Mouse (Mus musculus) forebrain, embryonic 16.5 days (tissue): Measurements from ENCODE around the gene Ptges3. TPM values are rescaled to one million over a fixed set of nuclear protein-coding genes. Genes with fewer than 3 reads are reported as not detected.
"Not testable (repeated sequence)": the region's sequence is repeated elsewhere in the genome, so short reads cannot be mapped to it uniquely, and the experiment has no call there.

Source experiments
- ATAC-seq: fragments of 200-750 bp; cut with Nextera tagmentation; 2 replicates; pipeline ENCODE4 v1.8.0; 2017; ENCODE audit warnings: mild to moderate bottlenecking, moderate library complexity
- H3K27ac ChIP-seq: fragments of 300-500 bp; sonication (generic); 2 replicates; pipeline ENCODE4 v1.5.1; 2014; ENCODE audit warnings: low read length, control low read depth
- H3K27me3 ChIP-seq: fragments of 300-500 bp; sonication (generic); replicated peaks from 2 replicates; pipeline ENCODE4 v1.6.1; 2014; ENCODE audit warnings: low read length; ENCODE audit not compliant: control insufficient read depth, insufficient read depth
- H3K36me3 ChIP-seq: fragments of 300-500 bp; sonication (generic); 2 replicates; pipeline ENCODE4 v1.6.1; 2014; ENCODE audit not compliant: control insufficient read depth, insufficient read depth
- H3K4me1 ChIP-seq: fragments of 300-500 bp; sonication (generic); replicated peaks from 2 replicates; pipeline ENCODE4 v1.6.1; 2014; ENCODE audit warnings: low read length; ENCODE audit not compliant: control insufficient read depth, insufficient read depth
- H3K4me2 ChIP-seq: fragments of 300-500 bp; sonication (generic); 2 replicates; pipeline ENCODE4 v1.6.1; 2014; ENCODE audit warnings: mild to moderate bottlenecking, low read length, control low read depth
- H3K4me3 ChIP-seq: fragments of 300-500 bp; sonication (generic); replicated peaks from 2 replicates; pipeline ENCODE4 v1.5.1; 2014; ENCODE audit warnings: mild to moderate bottlenecking, low read length, control low read depth
- H3K9ac ChIP-seq: fragments of 300-500 bp; sonication (generic); replicated peaks from 2 replicates; pipeline ENCODE4 v1.6.1; 2014; ENCODE audit warnings: low read depth, low read length, control low read depth
- H3K9me3 ChIP-seq: fragments of 300-500 bp; sonication (generic); 2 replicates; pipeline ENCODE4 v1.6.1; 2016; ENCODE audit warnings: low read length; ENCODE audit not compliant: control insufficient read depth
- WGBS: fragments of 180-500 bp; shearing (Covaris S2); extraction: QIAGEN DNeasy Blood & Tissue Kit; methylation state at CpG from one replicate; pipeline ENCODE4 v1.1.7; 2014; 5-methylcytosine and 5-hydroxymethylcytosine counted together
- polyA plus RNA-seq: library from polyadenylated mRNA; unstranded; fragments of >200 nt; fragmentation: Nextera tagmentation; extraction: Ambion mirVana; gene quantifications from 2 replicates; pipeline ENCODE4 v1.2.1, GENCODE M21; 2015

Ptges3 gene
- polyA plus RNA-seq, 1 experiment from 2014 or later = 395 TPM

DNA sequence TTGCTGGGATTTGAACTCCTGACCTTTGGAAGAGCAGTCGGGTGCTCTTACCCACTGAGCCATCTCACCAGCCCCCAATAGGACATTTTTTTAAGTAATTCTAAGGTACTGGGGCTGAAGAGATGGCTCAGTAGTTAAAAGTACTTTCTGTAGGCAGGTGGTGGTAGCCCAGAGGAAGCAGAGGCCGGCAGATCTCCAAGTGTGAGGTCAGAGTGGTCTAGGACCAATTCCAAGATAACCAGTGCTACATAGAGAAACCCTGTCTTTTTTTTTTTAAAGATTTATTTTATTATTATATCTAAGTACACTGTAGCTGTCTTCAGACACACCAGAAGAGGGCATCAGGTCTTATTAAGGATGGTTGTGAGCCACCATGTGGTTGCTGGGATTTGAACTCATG is 28.5 kb downstream of the Ptges3 start:
- not testable (repeated sequence) for H3K9me3 ChIP-seq, H3K27ac ChIP-seq, H3K4me2 ChIP-seq, ATAC-seq, H3K27me3 ChIP-seq, H3K9ac ChIP-seq, H3K4me3 ChIP-seq
- WGBS = 92% methylated on average over 2 of the region's 2 CpGs
- peaks cover 45% of the 10 kb centered on the region for H3K36me3 ChIP-seq
- peaks cover 33% of the 10 kb centered on the region for H3K4me1 ChIP-seq

DNA sequence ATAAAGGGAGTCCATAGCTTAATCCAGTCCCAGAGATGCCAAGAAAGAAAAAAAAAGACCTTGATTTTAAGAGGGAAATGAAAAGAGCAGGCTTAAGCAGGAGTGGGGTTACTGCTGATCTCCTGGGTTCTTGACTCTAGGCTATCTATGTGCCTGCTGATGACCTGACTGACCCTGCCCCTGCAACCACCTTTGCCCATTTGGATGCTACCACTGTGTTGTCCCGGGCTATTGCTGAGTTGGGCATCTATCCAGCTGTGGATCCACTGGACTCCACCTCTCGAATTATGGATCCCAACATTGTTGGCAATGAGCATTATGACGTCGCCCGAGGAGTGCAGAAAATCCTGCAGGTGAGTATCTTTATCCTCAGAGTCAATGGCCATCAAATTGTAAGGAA is 29.4 kb downstream of the Ptges3 start:
- Histone ChIP-seq H3K4me3 (no peak overlapping the region), H3K36me3 (peaks cover 45% of the 10 kb centered on the region), H3K9ac (no peak overlapping the region), H3K27me3 (no peaks in the 10 kb centered on the region), H3K27ac (no peak overlapping the region), H3K4me2 (no peak overlapping the region), H3K4me1 (peaks cover 33% of the 10 kb centered on the region), H3K9me3 (no peaks in the 10 kb centered on the region)
- no peak for ATAC-seq
- 89% methylated on average over 5 of the region's 5 CpGs for WGBS

DNA sequence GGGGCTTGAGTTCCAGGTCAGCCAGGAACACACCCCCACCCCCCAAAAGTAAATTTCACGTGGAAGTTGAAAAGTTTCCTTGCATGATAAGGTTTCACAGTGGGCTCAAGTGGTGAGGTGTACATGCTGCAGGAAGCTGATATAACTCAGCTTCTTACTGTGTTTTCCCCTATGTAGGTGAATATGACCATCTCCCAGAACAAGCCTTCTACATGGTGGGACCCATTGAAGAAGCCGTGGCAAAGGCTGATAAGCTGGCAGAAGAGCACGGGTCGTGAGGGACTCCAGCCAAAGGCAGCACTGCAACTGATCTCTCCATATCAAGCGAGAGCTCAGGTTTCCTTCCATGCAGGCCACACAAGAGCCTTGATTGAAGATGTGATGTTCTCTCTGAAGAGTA is 31.1 kb downstream of the Ptges3 start:
- H3K9ac ChIP-seq = no peak overlapping the region
- peaks cover 43% of the 10 kb centered on the region for H3K4me1 ChIP-seq
- no peaks in the 10 kb centered on the region for H3K27me3 ChIP-seq
- H3K27ac ChIP-seq = no peak overlapping the region
- ATAC-seq = no peak
- no peak overlapping the region for H3K4me3 ChIP-seq
- no peaks in the 10 kb centered on the region for H3K9me3 ChIP-seq
- WGBS = 74% methylated on average over 5 of the region's 5 CpGs
- H3K4me2 ChIP-seq = no peak overlapping the region
- peaks cover 45% of the 10 kb centered on the region for H3K36me3 ChIP-seq

DNA sequence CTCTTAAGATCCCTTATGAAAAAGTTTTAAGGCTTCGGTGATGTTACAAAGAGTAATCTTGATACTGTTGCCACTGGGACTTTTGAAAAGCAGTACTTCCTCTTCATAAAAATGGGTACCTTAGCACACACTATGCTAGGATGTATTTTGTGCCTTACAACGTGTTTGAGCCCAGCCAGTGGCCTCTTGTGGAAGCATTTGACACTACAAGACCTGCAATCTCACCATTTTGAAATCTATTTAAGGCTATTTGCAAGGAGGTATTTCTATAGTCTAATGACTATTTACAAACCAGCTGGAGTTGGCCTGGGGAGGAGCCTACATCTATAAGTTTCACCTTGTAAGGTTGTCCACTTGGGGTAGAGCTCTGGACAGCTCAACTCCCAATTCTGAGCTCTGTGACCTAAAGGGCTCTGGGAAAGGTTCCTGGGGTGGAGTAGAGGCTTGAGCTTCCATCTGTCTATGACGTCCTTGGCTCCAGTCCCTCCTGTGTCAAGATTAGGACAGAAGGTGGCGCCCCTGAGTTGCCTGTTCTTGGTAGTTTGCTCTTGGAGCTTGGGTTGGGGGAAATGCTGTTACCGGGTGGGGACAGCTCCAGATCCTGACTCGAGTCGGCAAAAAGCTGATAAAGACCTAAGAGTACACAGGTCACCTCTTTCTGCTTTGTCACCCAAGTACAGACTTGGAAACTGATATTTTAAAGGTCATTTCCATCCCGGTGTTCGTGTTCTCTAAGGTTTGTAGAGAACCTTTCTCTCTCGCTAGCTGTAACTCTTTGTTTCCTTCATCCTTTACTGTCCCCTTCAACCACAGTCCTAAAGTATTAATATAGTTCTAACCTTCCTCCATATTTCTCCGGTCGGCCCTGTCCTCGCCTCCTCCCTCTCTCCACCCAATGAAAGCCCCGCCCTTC is 32.2 kb downstream of the Ptges3 start:
- Histone ChIP-seq H3K9me3 (no peaks in the 10 kb centered on the region), H3K4me1 (peaks cover 38% of the 10 kb centered on the region), H3K9ac (no peak overlapping the region; the same call in 1 of the 2 replicates), H3K4me2 (peak overlapping the region; percentile 91), H3K4me3 (peak overlapping the region; percentile 2; the same call in 1 of the 2 replicates), H3K27ac (no peak overlapping the region), H3K36me3 (peaks cover 35% of the 10 kb centered on the region), H3K27me3 (no peaks in the 10 kb centered on the region)
- ATAC-seq = peak; percentile 38
- WGBS = 8% methylated on average over 14 of the region's 14 CpGs

DNA sequence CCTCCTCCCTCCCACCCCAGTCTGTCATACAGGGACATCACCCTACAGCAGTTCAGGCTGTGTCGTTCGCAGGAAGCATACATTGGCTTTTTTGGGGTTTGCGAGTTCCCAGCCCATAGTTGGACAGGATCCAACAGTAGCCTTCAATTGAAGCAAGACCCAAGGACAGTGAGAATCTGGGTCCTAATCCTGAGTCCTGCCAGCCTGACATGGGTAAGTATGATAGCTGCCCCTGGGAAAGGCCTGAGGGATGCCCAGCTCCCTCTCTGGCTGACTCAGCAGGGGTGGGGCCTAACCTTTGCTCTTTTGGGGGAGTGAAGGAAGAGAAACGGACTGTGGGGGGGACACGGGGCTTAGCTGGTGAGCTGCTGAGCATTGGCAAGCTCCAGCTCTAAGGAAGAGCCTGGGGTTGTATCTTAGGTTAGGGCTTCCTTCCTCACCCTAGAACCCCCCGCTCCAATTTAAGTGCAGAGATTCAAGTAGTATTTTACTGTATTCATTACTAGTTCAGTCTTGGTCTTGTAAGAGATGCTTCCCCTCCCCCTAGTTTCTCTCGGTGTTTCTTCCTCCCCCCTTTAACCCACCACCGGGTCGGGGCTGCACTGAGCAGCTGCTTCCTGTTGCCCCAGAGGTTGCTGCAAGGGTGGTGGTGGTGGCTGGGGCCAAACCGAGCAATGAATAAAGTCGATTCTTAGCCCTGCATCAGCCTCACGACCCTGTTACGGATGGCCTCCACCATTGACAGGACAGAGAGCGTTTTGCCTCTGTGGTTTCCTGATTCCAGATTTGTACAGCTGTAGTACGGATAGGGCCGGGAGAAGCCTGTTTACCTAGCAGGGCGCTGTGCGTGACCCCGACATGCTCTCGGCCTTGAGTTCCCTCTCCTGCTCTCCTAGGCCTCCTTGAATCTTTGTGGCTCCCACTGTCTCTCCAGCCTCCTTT is 33.1 kb downstream of the Ptges3 start, which contains the start of gene Baz2a:
Baz2a (plus strand) TSS at position 14 of the 942 bp plus-strand sequence.
- H3K4me1 ChIP-seq = peaks cover 38% of the 10 kb centered on the region
- peak within 1 kb of the TSS; percentile 91 for H3K9ac ChIP-seq
- peak within 1 kb of the TSS; percentile 76 for H3K4me3 ChIP-seq
- peaks cover 25% of the 10 kb centered on the region for H3K36me3 ChIP-seq
- no peaks in the 10 kb centered on the region for H3K9me3 ChIP-seq
- peak within 1 kb of the TSS; percentile 77 for H3K27ac ChIP-seq
- WGBS = 2% methylated on average over 20 of the region's 20 CpGs
- H3K27me3 ChIP-seq = no peaks in the 10 kb centered on the region
- peak within 1 kb of the TSS; percentile 91 for H3K4me2 ChIP-seq
- ATAC-seq = no peak

DNA sequence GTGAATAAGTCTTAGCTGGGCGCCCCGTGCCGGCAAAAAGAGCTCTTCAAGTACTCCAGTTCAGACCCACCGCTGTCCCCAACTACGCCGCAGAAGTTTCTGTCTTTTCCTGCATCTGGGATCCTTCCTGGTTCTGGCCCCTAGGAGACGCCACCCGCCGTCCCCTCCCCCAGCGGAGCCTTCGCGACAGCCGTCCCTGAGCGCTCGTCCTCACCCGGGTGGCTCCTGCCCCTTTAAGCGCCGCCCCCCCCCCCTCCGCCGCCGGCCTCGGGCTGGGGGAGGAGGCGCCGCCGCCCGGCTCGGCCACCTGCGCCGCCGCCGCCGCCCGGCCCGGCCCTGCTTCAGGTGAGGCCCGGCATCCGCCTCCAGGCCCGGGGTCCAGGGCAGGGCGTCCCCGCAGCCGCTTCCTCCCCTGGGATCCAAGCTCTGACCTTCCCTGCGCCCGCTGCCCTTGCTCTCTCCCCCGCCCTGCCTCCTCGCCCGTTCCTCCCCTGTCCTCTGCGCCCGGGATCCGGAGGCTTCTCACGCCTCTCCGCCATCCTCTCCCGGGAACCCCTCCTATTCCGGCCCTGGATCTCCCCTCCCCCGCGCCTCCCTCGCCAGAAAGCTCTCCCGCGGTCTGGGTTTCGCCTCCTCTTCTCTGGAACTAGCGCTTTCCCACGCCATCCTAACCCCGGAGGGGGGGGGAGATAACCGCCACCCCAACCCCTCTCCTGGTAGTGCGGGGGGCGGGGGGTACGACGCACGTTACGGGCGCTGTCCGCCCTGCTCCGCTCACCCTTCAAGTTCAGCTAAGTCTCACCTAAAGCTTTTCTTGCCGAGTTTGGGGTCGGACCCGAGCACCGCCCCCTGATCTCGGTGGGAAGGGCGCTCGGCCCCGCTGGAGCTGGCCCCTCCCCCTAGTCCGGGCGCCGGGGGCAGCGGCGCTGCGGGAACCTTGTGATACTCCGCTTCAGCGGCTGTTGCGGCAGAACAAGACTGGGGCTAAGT is 34.0 kb downstream of the Ptges3 start:
- H3K9ac ChIP-seq = peak overlapping the region; percentile 91
- WGBS = under 1% methylated on average over 63 of the region's 88 CpGs
- no peaks in the 10 kb centered on the region for H3K9me3 ChIP-seq
- peaks cover 38% of the 10 kb centered on the region for H3K4me1 ChIP-seq
- no peaks in the 10 kb centered on the region for H3K27me3 ChIP-seq
- peak overlapping the region; percentile 77 for H3K27ac ChIP-seq
- H3K36me3 ChIP-seq = peaks cover 22% of the 10 kb centered on the region
- peak; percentile 47 for ATAC-seq
- H3K4me2 ChIP-seq = peak overlapping the region; percentile 91
- peak overlapping the region; percentile 76 for H3K4me3 ChIP-seq

DNA sequence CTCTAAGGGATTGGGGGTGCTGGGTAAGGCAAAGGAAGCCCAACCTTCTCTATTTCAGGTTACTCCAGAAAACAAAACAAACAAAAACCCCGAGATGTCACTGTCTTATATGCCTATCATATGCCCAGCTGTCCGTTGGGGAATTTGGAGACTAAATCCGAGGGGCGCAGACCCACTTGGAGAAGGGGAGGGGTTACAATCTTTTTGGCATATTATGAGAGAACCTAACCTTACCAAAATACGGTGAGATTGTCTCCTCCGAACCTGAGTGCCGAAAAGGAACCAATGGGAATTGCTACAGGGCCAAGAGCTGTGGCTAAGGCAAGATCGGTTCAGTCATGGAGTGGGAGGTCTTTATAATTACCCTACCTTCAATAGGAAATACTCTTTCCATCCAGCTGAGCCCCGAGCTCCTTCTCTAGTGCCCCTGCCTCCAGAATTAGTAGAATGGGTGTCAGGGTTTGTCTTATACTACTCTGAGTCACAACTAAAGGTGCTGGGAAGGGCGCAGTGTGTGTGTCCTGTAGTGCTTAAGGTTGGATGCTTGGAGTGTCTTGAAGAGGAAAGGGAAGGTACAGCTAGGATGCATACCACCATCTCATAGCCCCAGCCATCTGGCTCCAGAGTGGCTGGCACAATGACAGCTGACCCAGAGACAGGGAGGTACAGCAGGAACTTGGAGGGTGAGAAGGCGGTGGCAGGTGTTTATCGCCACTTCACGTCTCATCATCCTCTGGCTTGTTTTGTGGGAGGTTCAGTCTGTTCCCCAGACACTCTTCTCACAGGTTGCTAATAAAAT is 34.9 kb downstream of the Ptges3 start:
- Histone ChIP-seq H3K9ac (peak overlapping the region; percentile 91), H3K27ac (no peak overlapping the region; the same call in 1 of the 2 replicates), H3K4me3 (peak overlapping the region; percentile 76), H3K36me3 (peaks cover 13% of the 10 kb centered on the region), H3K9me3 (no peaks in the 10 kb centered on the region), H3K4me2 (peak overlapping the region; percentile 91), H3K4me1 (peaks cover 46% of the 10 kb centered on the region), H3K27me3 (no peaks in the 10 kb centered on the region)
- 22% methylated on average over 13 of the region's 13 CpGs for WGBS
- no peak for ATAC-seq
